Mouse (Mus musculus) E14TG2a.4 (cell line): ENCODE measurements around the gene Kcng1.

Experiments used
- H3K27me3 ChIP-seq: 2 replicates; pipeline ENCODE4 v1.6.1; 2014; ENCODE audit warnings: low read length, control low read depth; ENCODE audit not compliant: insufficient read depth
- H3K36me3 ChIP-seq: 2 replicates; pipeline ENCODE4 v1.6.1; 2014; ENCODE audit warnings: low read length, control low read depth; ENCODE audit not compliant: insufficient read depth
- H3K4me1 ChIP-seq: replicated peaks from 2 replicates; pipeline ENCODE4 v1.6.1; 2014; ENCODE audit warnings: low read depth, low read length, control low read depth
- H3K4me3 ChIP-seq: replicated peaks from 2 replicates; pipeline ENCODE4 v1.5.1; 2014; ENCODE audit warnings: mild to moderate bottlenecking, low read length
- H3K9me3 ChIP-seq: 2 replicates; pipeline ENCODE4 v1.6.1; 2014; ENCODE audit warnings: low read length, control low read depth
- CTCF ChIP-seq: conservative IDR thresholded peaks from 2 replicates; pipeline ENCODE4 v1.5.1; 2014; ENCODE audit warnings: low read length
- NANOG ChIP-seq: IDR thresholded peaks from 2 replicates; pipeline ENCODE4 v1.6.1; 2014; ENCODE audit warnings: borderline replicate concordance, low read length, mixed read lengths
- POU5F1 ChIP-seq: IDR thresholded peaks from 2 replicates; pipeline ENCODE4 v1.6.1; 2014; ENCODE audit warnings: low read length, borderline replicate concordance

Gene Kcng1

DNA sequence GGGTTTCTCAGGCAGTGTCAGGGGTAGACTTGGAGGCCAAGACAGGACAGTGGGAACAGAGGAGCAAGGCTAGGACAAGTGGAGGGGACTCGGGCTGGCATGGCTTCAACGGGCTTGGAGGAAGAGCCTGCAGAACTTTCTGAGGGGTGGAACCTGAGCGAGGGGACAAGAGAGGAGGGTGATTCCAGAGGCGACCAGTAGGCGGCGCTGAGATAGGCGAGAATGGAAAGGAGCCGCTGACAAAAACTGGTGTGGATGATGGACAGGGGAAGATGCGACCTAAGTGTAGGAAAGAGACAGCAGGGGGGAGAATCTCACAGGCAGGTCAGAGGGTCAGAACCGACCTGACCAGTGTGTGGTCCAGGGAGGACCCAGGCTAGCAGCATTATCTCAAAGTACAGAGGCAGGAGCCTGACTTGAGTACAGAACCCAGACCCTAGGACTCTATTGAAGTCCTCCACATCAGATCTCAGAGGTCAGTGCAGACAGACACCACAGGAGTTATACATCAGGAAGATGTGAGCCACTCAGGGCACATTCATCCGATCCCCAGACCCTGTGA is 7.1 kb downstream of the Kcng1 start:
- H3K27me3 ChIP-seq, result peaks cover 98% of the 10 kb centered on the region
- peaks cover 20% of the 10 kb centered on the region for H3K4me1 ChIP-seq
- no peaks in the 10 kb centered on the region for H3K9me3 ChIP-seq
- H3K4me3 ChIP-seq, result no peak overlapping the region
- no peaks in the 10 kb centered on the region for H3K36me3 ChIP-seq
- TF ChIP-seq CTCF (peak; percentile 97), NANOG (no peak)

GRCm38 (mm10) chr2:168273387-168273786 is 8.1 kb downstream of the Kcng1 start:
- H3K36me3 ChIP-seq, result no peaks in the 10 kb centered on the region
- no peak for TF ChIP-seq POU5F1
- TF ChIP-seq CTCF, result no peak
- no peak for TF ChIP-seq NANOG
- peak overlapping the region; percentile 23; the same call in 1 of the 2 replicates for H3K4me3 ChIP-seq
- H3K27me3 ChIP-seq, result peaks cover 97% of the 10 kb centered on the region
- peaks cover 26% of the 10 kb centered on the region for H3K4me1 ChIP-seq
- no peaks in the 10 kb centered on the region for H3K9me3 ChIP-seq

- TF ChIP-seq POU5F1, result no peak
- peak; percentile 88 for TF ChIP-seq CTCF
- H3K27me3 ChIP-seq, result peaks cover 70% of the 10 kb centered on the region
- peak overlapping the region; percentile 71 for H3K4me3 ChIP-seq
- H3K36me3 ChIP-seq, result no peaks in the 10 kb centered on the region
- H3K4me1 ChIP-seq, result peaks cover 12% of the 10 kb centered on the region
- no peaks in the 10 kb centered on the region for H3K9me3 ChIP-seq
Measured at GRCm38 (mm10) chr2:168268033-168268432, 13.5 kb downstream of the Kcng1 start.

DNA sequence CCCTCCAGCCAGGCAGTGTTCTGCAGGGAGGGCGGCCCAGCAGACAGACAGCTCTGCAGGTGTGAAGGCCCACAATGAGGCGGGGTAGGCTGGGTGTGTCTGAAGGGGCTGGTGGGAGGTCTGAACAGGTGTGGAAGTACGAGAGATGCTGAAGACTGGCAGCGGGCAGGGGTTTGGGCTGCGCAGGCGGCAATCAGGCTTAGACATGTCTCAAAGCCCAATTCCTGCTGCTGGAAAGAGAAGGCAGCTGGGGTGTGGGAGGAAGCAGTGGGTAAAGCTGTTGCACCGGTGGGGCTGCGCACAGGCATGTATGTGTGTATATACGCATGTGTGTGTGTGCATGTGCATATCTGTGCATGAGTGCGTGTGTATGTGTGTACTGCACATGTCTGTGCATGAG is 20.6 kb downstream of the Kcng1 start:
- H3K4me3 ChIP-seq, result no peak overlapping the region
- peaks cover 18% of the 10 kb centered on the region for H3K4me1 ChIP-seq
- H3K9me3 ChIP-seq, result no peaks in the 10 kb centered on the region
- no peak for TF ChIP-seq POU5F1
- no peak for TF ChIP-seq CTCF
- no peak for TF ChIP-seq NANOG
- H3K36me3 ChIP-seq, result no peaks in the 10 kb centered on the region
- peaks cover 47% of the 10 kb centered on the region for H3K27me3 ChIP-seq

DNA sequence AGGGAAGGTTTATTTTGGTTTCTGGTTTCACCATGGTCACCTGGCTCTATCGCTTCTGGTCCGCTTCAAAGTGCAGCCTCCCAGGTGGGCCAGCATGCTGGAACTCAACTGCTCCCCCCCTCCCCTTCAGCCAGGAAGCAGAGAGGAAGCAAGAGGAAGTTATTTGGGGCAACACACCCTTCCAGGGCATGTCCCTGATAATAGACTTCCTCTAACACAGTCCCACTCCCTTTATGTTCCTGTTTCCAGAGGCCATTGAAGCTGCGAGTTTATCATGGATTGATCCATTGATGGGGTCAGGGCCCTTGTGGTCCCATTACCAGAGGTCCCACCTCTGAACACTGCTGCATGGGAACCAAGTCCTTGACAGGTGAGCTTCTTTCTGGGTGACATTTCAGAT is 21.4 kb downstream of the Kcng1 start:
- no peaks in the 10 kb centered on the region for H3K36me3 ChIP-seq
- H3K4me3 ChIP-seq, result no peak overlapping the region

DNA sequence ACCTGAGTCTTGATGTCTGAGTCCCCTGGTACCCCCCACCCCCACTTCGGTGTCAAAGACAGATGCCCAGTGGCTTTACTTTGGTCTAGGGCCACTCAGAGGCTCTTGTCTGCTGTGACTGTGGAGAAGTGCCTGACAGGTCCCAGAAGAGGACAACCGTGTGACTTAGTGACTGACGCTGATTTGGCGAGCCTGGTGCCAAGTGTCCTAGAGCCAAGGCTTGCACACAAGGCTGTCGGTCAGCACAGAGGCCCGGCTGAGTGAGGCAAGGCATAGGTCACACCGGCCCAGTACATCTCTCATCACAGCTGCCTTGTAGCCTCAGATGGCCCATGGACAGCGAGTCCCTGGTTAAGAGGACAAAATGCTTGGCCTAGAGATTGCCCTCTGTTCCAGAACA is 22.5 kb downstream of the Kcng1 start:
- TF ChIP-seq CTCF, result no peak
- TF ChIP-seq NANOG, result no peak
- TF ChIP-seq POU5F1, result no peak
- H3K36me3 ChIP-seq, result no peaks in the 10 kb centered on the region
- H3K9me3 ChIP-seq, result no peaks in the 10 kb centered on the region
- H3K4me1 ChIP-seq, result peaks cover 28% of the 10 kb centered on the region
- peaks cover 46% of the 10 kb centered on the region for H3K27me3 ChIP-seq
- H3K4me3 ChIP-seq, result no peak overlapping the region

More for the DNA sequence above, 21.4 kb downstream of the Kcng1 start:
- Histone ChIP-seq H3K27me3 (peaks cover 50% of the 10 kb centered on the region), H3K4me1 (peaks cover 18% of the 10 kb centered on the region), H3K9me3 (no peaks in the 10 kb centered on the region)
- no peak for TF ChIP-seq NANOG
- TF ChIP-seq CTCF, result no peak
- no peak for TF ChIP-seq POU5F1

DNA sequence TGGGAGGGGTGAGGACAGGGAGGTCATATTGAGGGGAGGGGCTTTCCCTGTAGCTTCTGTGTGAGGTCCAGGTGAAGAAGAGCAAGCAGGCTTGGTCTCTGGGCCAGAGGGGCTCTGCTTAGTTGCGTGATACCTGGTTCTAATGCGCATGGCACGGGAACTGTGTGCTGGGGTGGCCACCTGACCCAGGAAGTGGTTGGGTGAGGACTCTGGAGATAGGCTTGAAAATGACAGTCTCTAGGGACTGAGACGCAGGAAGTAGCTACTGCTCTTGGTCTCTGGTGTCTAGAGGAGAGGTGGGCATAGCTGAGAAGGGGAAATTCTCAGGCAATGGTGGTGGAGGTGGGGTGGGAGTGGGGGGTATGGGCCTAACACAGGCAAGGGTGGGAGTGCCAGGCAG is 24.3 kb downstream of the Kcng1 start:
- Histone ChIP-seq H3K9me3 (no peaks in the 10 kb centered on the region), H3K4me1 (peaks cover 31% of the 10 kb centered on the region), H3K36me3 (no peaks in the 10 kb centered on the region), H3K27me3 (peaks cover 31% of the 10 kb centered on the region), H3K4me3 (no peak overlapping the region)
- TF ChIP-seq CTCF (no peak), NANOG (no peak), POU5F1 (no peak)

DNA sequence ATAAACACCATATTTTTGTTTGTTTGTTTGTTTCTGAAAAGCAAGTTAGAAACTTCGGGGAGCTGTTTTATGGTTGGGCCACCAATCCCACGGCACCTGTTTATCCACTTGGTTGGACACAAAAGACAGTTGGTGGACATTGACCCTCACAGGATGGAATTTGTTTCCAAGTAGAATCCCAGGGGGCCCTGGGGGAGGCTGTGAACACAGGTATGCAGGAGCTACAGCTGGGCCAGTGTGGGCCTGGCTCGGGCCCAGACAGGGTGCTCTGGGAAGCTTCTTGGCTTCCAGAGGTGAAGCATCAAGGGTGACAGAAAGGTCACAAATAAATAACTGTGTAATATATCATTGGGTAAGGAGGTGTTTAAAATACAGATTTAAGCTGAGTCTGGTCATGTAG is 25.0 kb downstream of the Kcng1 start:
- peaks cover 28% of the 10 kb centered on the region for H3K4me1 ChIP-seq
- H3K4me3 ChIP-seq, result no peak overlapping the region
- no peaks in the 10 kb centered on the region for H3K9me3 ChIP-seq
- H3K36me3 ChIP-seq, result no peaks in the 10 kb centered on the region
- TF ChIP-seq CTCF (no peak), NANOG (no peak), POU5F1 (no peak)
- H3K27me3 ChIP-seq, result peaks cover 24% of the 10 kb centered on the region

GRCm38 (mm10) chr2:168253822-168254221 is 27.7 kb downstream of the Kcng1 start:
- peaks cover 33% of the 10 kb centered on the region for H3K4me1 ChIP-seq
- TF ChIP-seq POU5F1, result no peak
- no peak for TF ChIP-seq CTCF
- no peak for TF ChIP-seq NANOG
- no peaks in the 10 kb centered on the region for H3K9me3 ChIP-seq
- H3K27me3 ChIP-seq, result peaks cover 3% of the 10 kb centered on the region; the same call in 1 of the 2 replicates
- no peaks in the 10 kb centered on the region for H3K36me3 ChIP-seq
- no peak overlapping the region for H3K4me3 ChIP-seq
